Mouse (Mus musculus) forebrain, embryonic 16.5 days (tissue): ENCODE measurements at regions not wholly inside any gene's neighbourhood (a gene's known extent, or its start where the extent isn't known, plus 50 kb on each side); places are given as distances from the start of the nearest gene placed in this dataset.

Source experiments
- ATAC-seq: fragments of 200-750 bp; cut with Nextera tagmentation; 2 replicates; pipeline ENCODE4 v1.8.0; 2017; ENCODE audit warnings: mild to moderate bottlenecking, moderate library complexity
- H3K27ac ChIP-seq: fragments of 300-500 bp; sonication (generic); 2 replicates; pipeline ENCODE4 v1.5.1; 2014; ENCODE audit warnings: low read length, control low read depth
- H3K27me3 ChIP-seq: fragments of 300-500 bp; sonication (generic); replicated peaks from 2 replicates; pipeline ENCODE4 v1.6.1; 2014; ENCODE audit warnings: low read length; ENCODE audit not compliant: control insufficient read depth, insufficient read depth
- H3K36me3 ChIP-seq: fragments of 300-500 bp; sonication (generic); 2 replicates; pipeline ENCODE4 v1.6.1; 2014; ENCODE audit not compliant: control insufficient read depth, insufficient read depth
- H3K4me1 ChIP-seq: fragments of 300-500 bp; sonication (generic); replicated peaks from 2 replicates; pipeline ENCODE4 v1.6.1; 2014; ENCODE audit warnings: low read length; ENCODE audit not compliant: control insufficient read depth, insufficient read depth
- H3K4me2 ChIP-seq: fragments of 300-500 bp; sonication (generic); 2 replicates; pipeline ENCODE4 v1.6.1; 2014; ENCODE audit warnings: mild to moderate bottlenecking, low read length, control low read depth
- H3K4me3 ChIP-seq: fragments of 300-500 bp; sonication (generic); replicated peaks from 2 replicates; pipeline ENCODE4 v1.5.1; 2014; ENCODE audit warnings: mild to moderate bottlenecking, low read length, control low read depth
- H3K9ac ChIP-seq: fragments of 300-500 bp; sonication (generic); replicated peaks from 2 replicates; pipeline ENCODE4 v1.6.1; 2014; ENCODE audit warnings: low read depth, low read length, control low read depth
- H3K9me3 ChIP-seq: fragments of 300-500 bp; sonication (generic); 2 replicates; pipeline ENCODE4 v1.6.1; 2016; ENCODE audit warnings: low read length; ENCODE audit not compliant: control insufficient read depth
- WGBS: fragments of 180-500 bp; shearing (Covaris S2); extraction: QIAGEN DNeasy Blood & Tissue Kit; methylation state at CpG from one replicate; pipeline ENCODE4 v1.1.7; 2014; 5-methylcytosine and 5-hydroxymethylcytosine counted together

GRCm38 (mm10) chr3:137762213-137762884, 91.0 kb downstream of the Gm21962 start:
- no peaks in the 10 kb centered on the region for H3K27me3 ChIP-seq
- no peaks in the 10 kb centered on the region for H3K36me3 ChIP-seq
- no peaks in the 10 kb centered on the region for H3K4me1 ChIP-seq
- H3K9me3 ChIP-seq = no peaks in the 10 kb centered on the region
- H3K4me2 ChIP-seq = no peak overlapping the region
- no peak overlapping the region for H3K9ac ChIP-seq
- no peak overlapping the region for H3K27ac ChIP-seq
- no peak overlapping the region for H3K4me3 ChIP-seq
- ATAC-seq = peak; percentile 55; the same call in 1 of the 2 replicates
- 57% methylated on average over 14 of the region's 14 CpGs for WGBS

GRCm38 (mm10) chr3:137763406-137763805, 92.1 kb downstream of the Gm21962 start:
- Histone ChIP-seq H3K4me3 (no peak overlapping the region), H3K27ac (no peak overlapping the region), H3K4me1 (no peaks in the 10 kb centered on the region), H3K36me3 (no peaks in the 10 kb centered on the region), H3K27me3 (no peaks in the 10 kb centered on the region), H3K9ac (no peak overlapping the region), H3K4me2 (no peak overlapping the region), H3K9me3 (no peaks in the 10 kb centered on the region)
- WGBS = 94% methylated on average over 5 of the region's 5 CpGs
- no peak for ATAC-seq

GRCm38 (mm10) chr3:137768627-137769026, 95.7 kb upstream of the H2afz start:
- Histone ChIP-seq H3K4me3 (no peak overlapping the region), H3K9me3 (no peaks in the 10 kb centered on the region), H3K4me2 (no peak overlapping the region), H3K4me1 (no peaks in the 10 kb centered on the region), H3K27ac (no peak overlapping the region), H3K9ac (no peak overlapping the region), H3K36me3 (no peaks in the 10 kb centered on the region), H3K27me3 (no peaks in the 10 kb centered on the region)
- WGBS = 77% methylated on average over 4 of the region's 4 CpGs
- no peak for ATAC-seq

GRCm38 (mm10) chr3:137775076-137775849, 89.0 kb upstream of the H2afz start:
- 49% methylated on average over 6 of the region's 6 CpGs for WGBS
- no peaks in the 10 kb centered on the region for H3K9me3 ChIP-seq
- H3K27ac ChIP-seq = peak overlapping the region; percentile 41; the same call in 1 of the 2 replicates
- H3K27me3 ChIP-seq = no peaks in the 10 kb centered on the region
- no peak overlapping the region for H3K4me2 ChIP-seq
- H3K4me1 ChIP-seq = peaks cover 16% of the 10 kb centered on the region
- no peaks in the 10 kb centered on the region for H3K36me3 ChIP-seq
- peak; percentile 74 for ATAC-seq
- no peak overlapping the region for H3K9ac ChIP-seq
- H3K4me3 ChIP-seq = no peak overlapping the region

- no peak overlapping the region for H3K4me2 ChIP-seq
- peak; percentile 36 for ATAC-seq
- no peaks in the 10 kb centered on the region for H3K9me3 ChIP-seq
- no peaks in the 10 kb centered on the region for H3K36me3 ChIP-seq
- no peak overlapping the region for H3K9ac ChIP-seq
- peaks cover 18% of the 10 kb centered on the region for H3K4me1 ChIP-seq
- 41% methylated on average over 7 of the region's 7 CpGs for WGBS
- no peak overlapping the region for H3K27ac ChIP-seq
- no peak overlapping the region for H3K4me3 ChIP-seq
- 0 out of 2 replicates have a peak, but pooled peaks cover 2% of the 10 kb centered on the region for H3K27me3 ChIP-seq
Observed at GRCm38 (mm10) chr3:137778113-137778512, 86.2 kb upstream of the H2afz start.

- H3K9ac ChIP-seq = no peak overlapping the region
- WGBS = 2% methylated on average over 11 of the region's 11 CpGs
- ATAC-seq = no peak
- H3K4me3 ChIP-seq = no peak overlapping the region
- H3K4me2 ChIP-seq = peak overlapping the region; percentile 31
- H3K27me3 ChIP-seq = 0 out of 2 replicates have a peak, but pooled peaks cover 2% of the 10 kb centered on the region
- no peak overlapping the region for H3K27ac ChIP-seq
- no peaks in the 10 kb centered on the region for H3K36me3 ChIP-seq
- peaks cover 28% of the 10 kb centered on the region for H3K4me1 ChIP-seq
- H3K9me3 ChIP-seq = no peaks in the 10 kb centered on the region
Observed at GRCm38 (mm10) chr3:137780029-137780428, 84.3 kb upstream of the H2afz start.

- Histone ChIP-seq H3K27ac (no peak overlapping the region), H3K9me3 (no peaks in the 10 kb centered on the region), H3K4me1 (peaks cover 23% of the 10 kb centered on the region), H3K27me3 (0 out of 2 replicates have a peak, but pooled peaks cover 2% of the 10 kb centered on the region), H3K4me3 (no peak overlapping the region), H3K36me3 (no peaks in the 10 kb centered on the region), H3K4me2 (no peak overlapping the region), H3K9ac (no peak overlapping the region)
- ATAC-seq = no peak
- 83% methylated on average over 5 of the region's 5 CpGs for WGBS
Observed at GRCm38 (mm10) chr3:137782836-137783235, 81.5 kb upstream of the H2afz start.

- Histone ChIP-seq H3K27me3 (0 out of 2 replicates have a peak, but pooled peaks cover 2% of the 10 kb centered on the region), H3K4me1 (peaks cover 23% of the 10 kb centered on the region), H3K4me2 (no peak overlapping the region), H3K9me3 (no peaks in the 10 kb centered on the region), H3K9ac (no peak overlapping the region), H3K36me3 (no peaks in the 10 kb centered on the region), H3K27ac (peak overlapping the region; percentile 31), H3K4me3 (no peak overlapping the region)
- WGBS = 18% methylated on average over 7 of the region's 7 CpGs
- ATAC-seq = peak; percentile 83
Observed at GRCm38 (mm10) chr3:137783937-137784911, 80.1 kb upstream of the H2afz start.
